Mouse (Mus musculus) heart, postnatal 25 days (tissue): ENCODE measurements at regions not wholly inside any gene's neighbourhood (a gene's known extent, or its start where the extent isn't known, plus 50 kb on each side); places are given as distances from the start of the nearest gene placed in this dataset.
"Not testable (repeated sequence)": the region's sequence is repeated elsewhere in the genome, so short reads cannot be mapped to it uniquely, and the experiment has no call there.

Experiments used
- DNase-seq: peaks from one replicate; pipeline ENCODE4 v3.0.0; 2022; ENCODE audit warnings: low spot score
- intact Hi-C: fragments of 180-260 bp; cut with DNase I; formaldehyde crosslinking; loops from one replicate; pipeline ENCODE4 v1.15.1; 2025

GRCm38 (mm10) chr9:81312047-81312446 is 321.6 kb downstream of the Htr1b start:
- no peak for DNase-seq
- intact Hi-C loops: no loop called here

- intact Hi-C loops: no loop called here
- no peak for DNase-seq
These were observed 325.0 kb downstream of the Htr1b start for GRCm38 (mm10) chr9:81308532-81309191.

- intact Hi-C loops: no loop called here
- DNase-seq: no peak
These were observed 328.1 kb downstream of the Htr1b start for GRCm38 (mm10) chr9:81305437-81306046.

- DNase-seq: no peak
- intact Hi-C loops: no loop called here
These were observed 357.9 kb downstream of the Htr1b start for GRCm38 (mm10) chr9:81275751-81276150.

- no peak for DNase-seq
- intact Hi-C loops: no loop called here
These were observed 358.3 kb downstream of the Htr1b start for GRCm38 (mm10) chr9:81275336-81275735.

- DNase-seq, intact Hi-C loops: not testable (repeated sequence)
These were observed 408.7 kb downstream of the Htr1b start for GRCm38 (mm10) chr9:81224957-81225356.

GRCm38 (mm10) chr9:81217938-81218337 is 415.7 kb downstream of the Htr1b start:
- no peak for DNase-seq
- intact Hi-C loops: loop anchor here (10.0 kb wide), 1 partner anchor 273 kb away; no protein-coding TSS in a partner anchor

- intact Hi-C loops: loop anchor here (10.0 kb wide), 1 partner anchor 271 kb away; no protein-coding TSS in a partner anchor
- no peak for DNase-seq
These were observed 418.0 kb downstream of the Htr1b start for GRCm38 (mm10) chr9:81215601-81216141.

GRCm38 (mm10) chr9:81214692-81215091 is 418.9 kb downstream of the Htr1b start:
- intact Hi-C loops: loop anchor here (10.0 kb wide), 1 partner anchor 270 kb away; no protein-coding TSS in a partner anchor
- DNase-seq: no peak

- DNase-seq: no peak
- intact Hi-C loops: no loop called here
These were observed 441.0 kb downstream of the Htr1b start for GRCm38 (mm10) chr9:81192643-81193042.
